Mouse (Mus musculus) C2C12 (cell line): ENCODE data around the gene Tmprss9. TPM values are rescaled to one million over a fixed set of nuclear protein-coding genes. Genes with fewer than 3 reads are reported as not detected.
A peak's percentile ranks its signal among the peaks of the same experiment; 100 is the strongest.

ENCODE experiments used
- H3K27me3 ChIP-seq: one replicate; pipeline ENCODE4 v1.6.1; 2011; ENCODE audit not compliant: control insufficient read depth, insufficient read depth, insufficient read length
- H3K36me3 ChIP-seq: one replicate; pipeline ENCODE4 v1.6.1; 2011; ENCODE audit not compliant: control insufficient read depth, insufficient read depth
- H3K4me3 ChIP-seq: one replicate; pipeline ENCODE4 v1.5.1; 2011; ENCODE audit warnings: mild to moderate bottlenecking, control low read depth; ENCODE audit not compliant: poor library complexity, insufficient read depth, severe bottlenecking
- H3K79me2 ChIP-seq: one replicate; pipeline ENCODE4 v1.6.1; 2011; ENCODE audit not compliant: control insufficient read depth, insufficient read depth
- H3K79me3 ChIP-seq: one replicate; pipeline ENCODE4 v1.6.1; 2011; ENCODE audit warnings: low read depth, control low read depth
- H3ac ChIP-seq: one replicate; pipeline ENCODE3; 2011; ENCODE audit warnings: low read depth; ENCODE audit not compliant: control insufficient read depth, insufficient read length
- CEBPB ChIP-seq: IDR thresholded peaks from one replicate; pipeline ENCODE4 v1.6.1; 2011; ENCODE audit warnings: low read depth, mild to moderate bottlenecking, control low read depth, moderate library complexity
- CTCF ChIP-seq: IDR thresholded peaks from one replicate; pipeline ENCODE4 v1.5.1; 2011; ENCODE audit not compliant: control insufficient read depth, insufficient read depth, insufficient read length
- FOSL1 ChIP-seq: IDR thresholded peaks from one replicate; pipeline ENCODE4 v1.8.0; 2011; ENCODE audit warnings: mild to moderate bottlenecking, low read length; ENCODE audit not compliant: poor library complexity, insufficient read depth, severe bottlenecking
- MAX ChIP-seq: IDR thresholded peaks from one replicate; pipeline ENCODE4 v1.6.1; 2011; ENCODE audit warnings: mild to moderate bottlenecking, control low read depth
- MYOD1 ChIP-seq: IDR thresholded peaks from one replicate; pipeline ENCODE4 v1.6.1; 2011; ENCODE audit warnings: low read depth; ENCODE audit not compliant: control insufficient read depth, insufficient read length
- MYOG ChIP-seq: IDR thresholded peaks from one replicate; pipeline ENCODE4 v1.6.1; 2011; ENCODE audit not compliant: control insufficient read depth, insufficient read length; ENCODE audit errors: extremely low read depth
- USF1 ChIP-seq: IDR thresholded peaks from one replicate; pipeline ENCODE4 v1.6.1; 2011; ENCODE audit warnings: low read depth, mild to moderate bottlenecking, control low read depth, moderate library complexity
- microRNA-seq: library from miRNA; unstranded; fragments of <30 nt; microRNA quantifications from one replicate; pipeline ENCODE4, GENCODE M21; 2019; ENCODE audit warnings: borderline microRNAs expressed
- polyA plus RNA-seq: library from polyadenylated mRNA; unstranded; fragments of >200 nt; fragmentation: generic; extraction: Trizol; gene quantifications from one replicate; pipeline ENCODE4 v1.2.1, GENCODE M21; 2012; ENCODE audit warnings: missing spikeins

The Tmprss9 gene
- polyA plus RNA-seq, 1 experiment, result 0.02 TPM

- Histone ChIP-seq H3K4me3 (no peak overlapping the region), H3K27me3 (no peaks in the 10 kb centered on the region), H3ac (no peak overlapping the region), H3K79me3 (no peaks in the 10 kb centered on the region), H3K79me2 (no peaks in the 10 kb centered on the region), H3K36me3 (no peaks in the 10 kb centered on the region)
- no peak for TF ChIP-seq MAX
- no peak for TF ChIP-seq CTCF
- TF ChIP-seq MYOG, result no peak
- TF ChIP-seq CEBPB, result no peak
- TF ChIP-seq USF1, result peak; percentile 72
- TF ChIP-seq FOSL1, result no peak
- TF ChIP-seq MYOD1, result no peak
Observed at GRCm38 (mm10) chr10:80948570-80948969, 76.9 kb downstream of the Tmprss9 start.

DNA sequence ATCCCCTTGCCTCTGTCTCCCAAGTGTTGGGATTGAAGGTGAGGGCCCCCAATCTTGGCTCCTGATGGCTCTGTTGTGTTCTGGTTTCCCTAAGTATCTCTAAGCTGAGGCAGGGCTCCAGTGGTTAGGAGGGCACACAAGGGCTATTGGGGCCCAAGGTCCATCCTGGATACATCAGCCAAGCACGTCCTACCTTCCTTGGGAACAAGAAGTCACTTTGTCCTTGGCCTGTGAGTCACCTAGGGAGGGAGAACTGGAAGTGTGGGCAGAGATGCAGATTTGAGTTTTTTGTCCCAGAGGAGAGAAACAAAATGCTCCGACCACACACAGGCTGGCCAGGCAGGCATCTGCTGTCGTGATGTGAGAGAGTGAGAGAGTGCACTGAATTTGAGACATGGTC, 77.4 kb downstream of the Tmprss9 start:
- Histone ChIP-seq H3K36me3 (no peaks in the 10 kb centered on the region), H3K79me3 (no peaks in the 10 kb centered on the region), H3K4me3 (no peak overlapping the region), H3ac (no peak overlapping the region), H3K27me3 (no peaks in the 10 kb centered on the region), H3K79me2 (no peaks in the 10 kb centered on the region)
- TF ChIP-seq CTCF (no peak), MAX (no peak), MYOD1 (no peak), USF1 (no peak), MYOG (no peak), FOSL1 (no peak), CEBPB (no peak)

Small RNAs within 50 kb of the gene (microRNA-seq; reads per million reads assigned to microRNA genes)
- 3.2 reads per million, percentile 47 among the genes with 10 or more reads in this experiment for gene Mir1982

Other genes starting within 250 kb of the Tmprss9 start
- 165 TPM for gene Csnk1g2, start 249.0 kb upstream of the Tmprss9 start, polyA plus RNA-seq
- gene Btbd2, start 214.8 kb upstream of the Tmprss9 start, polyA plus RNA-seq, result 53.8 TPM
- 61.4 TPM for gene Mknk2, start 193.7 kb upstream of the Tmprss9 start, polyA plus RNA-seq
- gene Mob3a, start 169.9 kb upstream of the Tmprss9 start, polyA plus RNA-seq, result 34.2 TPM
- 0.43 TPM for gene Izumo4, start 169.7 kb upstream of the Tmprss9 start, polyA plus RNA-seq
- gene Ap3d1, start 129.6 kb upstream of the Tmprss9 start, polyA plus RNA-seq, result 51.3 TPM
- 19.1 TPM for gene Dot1l, start 116.6 kb upstream of the Tmprss9 start, polyA plus RNA-seq
- gene Sf3a2, start 73.7 kb upstream of the Tmprss9 start, polyA plus RNA-seq, result 106 TPM
- 74.8 TPM for gene Plekhj1, start 73.2 kb upstream of the Tmprss9 start, polyA plus RNA-seq
- 0.87 TPM for gene Amh, start 66.6 kb upstream of the Tmprss9 start, polyA plus RNA-seq
- 29.2 TPM for gene Jsrp1, start 58.4 kb upstream of the Tmprss9 start, polyA plus RNA-seq
- gene Oaz1, start 45.2 kb upstream of the Tmprss9 start, polyA plus RNA-seq, result 1,494 TPM
- 0.05 TPM for gene Lingo3, start 27.8 kb upstream of the Tmprss9 start, polyA plus RNA-seq
- 297 TPM for gene Lsm7, start 16.6 kb upstream of the Tmprss9 start, polyA plus RNA-seq
- gene Sppl2b, start 16.6 kb upstream of the Tmprss9 start, polyA plus RNA-seq, result 31.2 TPM
- 263 TPM for gene Timm13, start 29.1 kb downstream of the Tmprss9 start, polyA plus RNA-seq
- gene Lmnb2, start 46.4 kb downstream of the Tmprss9 start, polyA plus RNA-seq, result 66.4 TPM
- gene Gadd45b, start 58.2 kb downstream of the Tmprss9 start, polyA plus RNA-seq, result 37.2 TPM
- gene Gng7, start 143.1 kb downstream of the Tmprss9 start, polyA plus RNA-seq, result 0.25 TPM
- gene Diras1, start 153.8 kb downstream of the Tmprss9 start, polyA plus RNA-seq, result 0.28 TPM
- gene Slc39a3, start 165.6 kb downstream of the Tmprss9 start, polyA plus RNA-seq, result 11.6 TPM
- 154 TPM for gene Sgta, start 188.3 kb downstream of the Tmprss9 start, polyA plus RNA-seq
- gene Thop1, start 198.2 kb downstream of the Tmprss9 start, polyA plus RNA-seq, result 67.3 TPM
- 0.06 TPM for gene Creb3l3, start 227.0 kb downstream of the Tmprss9 start, polyA plus RNA-seq
- 92.2 TPM for gene Map2k2, start 234.1 kb downstream of the Tmprss9 start, polyA plus RNA-seq